Mouse (Mus musculus): Measurements from ENCODE around the gene Ifitm7. TPM values are rescaled to one million over a fixed set of nuclear protein-coding genes. Genes with fewer than 3 reads are reported as not detected.
"Not testable (repeated sequence)": the region's sequence is repeated elsewhere in the genome, so short reads cannot be mapped to it uniquely, and the experiment has no call there.

Ifitm7 gene
- total RNA-seq, 2 experiments from 2014 or later, result 0.30 TPM; not detected in 1

DNA sequence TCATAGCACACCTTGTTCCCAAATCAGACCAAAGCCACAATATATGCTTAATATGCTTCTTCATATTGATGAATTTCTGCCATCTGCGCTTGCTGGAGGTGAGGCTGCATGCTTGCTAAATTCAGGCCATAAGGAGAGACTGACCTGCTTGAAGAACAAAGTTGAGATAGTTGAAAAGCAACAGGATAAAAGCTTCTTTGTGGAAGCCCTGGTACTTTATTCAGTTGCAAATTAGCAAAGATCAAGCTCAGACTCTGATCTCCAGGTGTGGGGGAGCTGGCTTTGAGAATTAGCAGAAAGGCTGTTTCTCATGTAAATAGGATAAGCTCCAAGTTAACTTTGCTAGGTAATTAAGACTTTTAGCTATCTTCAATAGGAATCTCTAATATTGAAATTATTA, 9.7 kb downstream of the Ifitm7 start:
- not testable (repeated sequence) for DNase-seq

GRCm38 (mm10) chr16:13976358-13976896, 10.3 kb downstream of the Ifitm7 start:
- not testable (repeated sequence) for DNase-seq

DNA sequence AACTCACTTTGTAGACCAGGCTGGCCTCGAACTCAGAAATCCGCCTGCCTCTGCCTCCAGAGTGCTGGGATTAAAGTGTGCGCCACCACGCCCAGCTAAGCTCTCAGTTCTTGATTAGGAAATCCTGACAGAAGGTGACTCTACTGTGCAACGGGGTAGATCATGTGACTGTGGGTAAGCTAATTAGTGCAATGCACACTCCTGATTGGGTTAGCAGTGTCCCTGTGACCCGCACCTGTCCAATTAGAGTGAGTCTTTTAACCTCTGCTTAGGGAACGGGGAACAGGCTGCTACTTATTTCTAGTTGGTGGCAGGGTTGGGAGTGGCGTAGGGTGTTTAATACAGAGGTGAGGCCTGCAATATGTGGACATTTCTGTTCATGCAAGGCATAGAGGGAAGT, 14.6 kb downstream of the Ifitm7 start:
- DNase-seq, result no peak

DNA sequence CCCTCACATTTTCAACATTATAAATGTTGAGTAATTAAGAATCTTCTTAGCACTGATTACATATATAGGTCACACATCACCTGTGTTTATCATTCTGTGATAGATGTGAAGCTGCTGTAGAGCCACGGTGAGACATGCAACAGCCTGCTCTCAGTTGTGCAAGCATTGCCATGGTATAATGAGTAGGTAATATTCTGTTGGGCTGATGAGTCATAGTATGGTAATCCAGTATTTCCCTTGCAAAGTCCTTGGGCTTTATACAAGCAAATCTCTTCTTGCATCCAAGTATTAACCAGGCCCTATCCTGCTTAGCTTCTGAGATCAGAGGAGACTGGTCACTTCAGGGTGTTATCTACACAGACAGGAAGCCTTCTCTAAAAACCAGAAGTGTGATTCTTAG, 17.6 kb downstream of the Ifitm7 start:
- DNase-seq, result no peak

GRCm38 (mm10) chr16:13962053-13962452, 24.6 kb downstream of the Ifitm7 start:
- DNase-seq, result no peak

GRCm38 (mm10) chr16:13951245-13951644, 35.4 kb downstream of the Ifitm7 start:
- DNase-seq, result no peak

GRCm38 (mm10) chr16:13946306-13946705, 40.4 kb downstream of the Ifitm7 start:
- DNase-seq, result no peak

DNA sequence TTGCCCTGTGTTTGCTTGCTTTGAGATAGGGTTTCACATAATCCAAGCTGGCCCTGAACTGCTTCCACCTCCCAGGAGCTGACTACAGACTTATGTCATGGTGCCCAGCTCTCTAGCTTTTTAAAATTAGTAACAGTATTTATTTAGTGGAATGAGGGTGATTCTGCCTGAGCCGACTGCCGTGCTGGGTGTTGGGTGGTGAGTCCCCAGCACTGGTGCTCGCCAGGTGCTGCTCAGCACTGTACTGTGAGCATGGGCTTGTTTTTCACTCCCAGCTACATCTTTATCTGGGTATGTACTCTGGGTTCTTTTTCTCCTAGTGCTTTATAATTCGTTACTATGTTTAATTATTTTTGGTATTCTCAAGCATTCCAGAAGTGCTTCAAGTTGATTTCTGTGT, 41.5 kb downstream of the Ifitm7 start:
- no peak for DNase-seq

GRCm38 (mm10) chr16:13944752-13945151, 41.9 kb downstream of the Ifitm7 start:
- no peak for DNase-seq

DNA sequence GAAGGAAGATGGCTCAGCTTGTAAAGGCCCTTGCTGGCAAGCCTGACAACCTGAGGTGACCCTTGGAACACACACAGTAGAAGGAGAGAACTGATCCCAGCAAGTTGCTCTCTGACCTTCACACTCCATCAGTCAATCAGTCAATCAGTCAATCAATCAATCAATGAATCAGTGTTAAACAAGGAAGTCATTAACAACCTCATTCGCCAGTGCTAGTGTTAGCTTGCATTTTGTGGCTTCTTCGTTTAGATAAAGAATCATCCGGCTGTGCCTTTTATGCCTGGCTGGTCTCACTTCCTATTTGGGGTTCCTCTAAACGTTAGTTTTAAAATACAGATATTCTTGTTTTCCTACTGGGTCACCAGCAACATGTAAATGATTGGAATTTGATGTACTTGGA, 42.5 kb downstream of the Ifitm7 start:
- no peak for DNase-seq

GRCm38 (mm10) chr16:13940847-13941395, 45.8 kb downstream of the Ifitm7 start:
- no peak for DNase-seq

GRCm38 (mm10) chr16:13940139-13940846, 46.4 kb downstream of the Ifitm7 start:
- DNase-seq, result peak; percentile 65

Other genes with a start within 250 kb of the Ifitm7 start
- 10 to 100 TPM; 37.6 to 38.0 TPM for gene Rrn3, start 206.2 kb downstream of the Ifitm7 start, total RNA-seq (2021)
- 10 to 100 TPM; 69.2 to 82.8 TPM for gene Ntan1, start 168.0 kb downstream of the Ifitm7 start, total RNA-seq (2021)
- 10 to 100 TPM; 75.6 to 76.5 TPM for gene Pdxdc1, start 83.8 kb downstream of the Ifitm7 start, total RNA-seq (2021)
- gene Mpv17l, start 83.7 kb downstream of the Ifitm7 start, total RNA-seq (2021), result 1 to 10 TPM; 6.6 to 8.1 TPM
- gene 2900011O08Rik, start 284 bp downstream of the Ifitm7 start, total RNA-seq (2021), result 1 to 10 TPM; 1.7 to 4.2 TPM
- gene Nde1, start 176.4 kb upstream of the Ifitm7 start, total RNA-seq (2021), result 10 to 100 TPM; 35.9 to 39.0 TPM
- gene Marf1, start 176.5 kb upstream of the Ifitm7 start, total RNA-seq (2021), result 10 to 100 TPM; 64.9 to 66.4 TPM

Data from adrenal gland, postnatal 10 days (tissue).